Mouse (Mus musculus) spleen, adult 12 weeks (tissue): ENCODE data around the gene Igsf10.

Experiments used
- DNase-seq: peaks from one replicate; pipeline ENCODE4 v3.0.0; 2022; ENCODE audit warnings: low spot score

Gene Igsf10

DNA sequence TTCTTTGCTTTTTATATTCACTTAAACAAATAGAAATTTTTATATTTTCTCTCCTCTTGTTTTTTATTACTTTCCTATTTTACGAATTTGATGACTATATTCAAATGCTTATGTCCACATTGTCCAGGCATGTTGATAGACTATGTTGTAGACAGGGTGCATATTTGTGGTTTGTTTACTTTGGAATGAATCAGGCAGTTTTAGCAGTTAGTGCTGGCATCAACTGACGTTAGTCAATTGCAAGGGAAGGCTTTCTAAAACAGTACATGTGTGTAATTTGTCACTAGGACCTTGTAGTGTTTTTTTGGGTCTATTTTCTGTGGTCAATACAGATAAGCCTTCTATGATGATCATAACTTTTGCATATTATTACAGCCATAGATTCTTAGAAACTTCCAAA lies 53.6 kb downstream of the Igsf10 start:
- no peak for DNase-seq

DNA sequence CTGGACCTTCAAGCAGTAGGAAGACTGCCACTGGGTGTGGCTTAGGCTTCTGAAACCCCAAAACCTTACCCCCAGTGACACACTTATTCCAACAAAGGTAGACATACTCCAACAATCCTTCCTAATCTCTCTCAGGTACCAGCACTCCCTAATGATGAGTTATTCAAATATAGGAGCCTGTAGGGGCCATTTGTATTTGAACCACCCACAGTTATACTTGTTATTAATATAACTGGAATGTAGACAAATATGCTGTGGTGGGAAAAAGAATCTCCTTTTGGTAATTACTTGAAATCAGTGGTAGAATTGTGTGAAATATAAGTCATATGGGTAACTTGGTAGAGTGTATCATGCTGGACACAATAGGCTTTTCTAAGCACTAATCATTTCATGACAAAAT lies 65.6 kb downstream of the Igsf10 start:
- DNase-seq: no peak

DNA sequence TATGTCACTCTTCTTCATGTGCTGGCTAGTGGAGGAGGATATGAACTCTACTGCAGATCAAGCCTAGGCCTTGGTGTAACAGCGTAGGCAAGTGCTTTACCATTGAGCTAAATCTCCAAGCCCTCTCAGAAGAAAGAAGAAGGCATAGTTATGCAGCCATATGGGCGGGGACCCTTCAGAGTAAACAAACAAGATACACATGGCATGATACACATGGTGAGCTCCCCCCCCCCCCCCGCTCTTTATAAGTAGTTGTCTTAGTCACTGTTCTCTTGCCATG lies 66.0 kb downstream of the Igsf10 start:
- no peak for DNase-seq

DNA sequence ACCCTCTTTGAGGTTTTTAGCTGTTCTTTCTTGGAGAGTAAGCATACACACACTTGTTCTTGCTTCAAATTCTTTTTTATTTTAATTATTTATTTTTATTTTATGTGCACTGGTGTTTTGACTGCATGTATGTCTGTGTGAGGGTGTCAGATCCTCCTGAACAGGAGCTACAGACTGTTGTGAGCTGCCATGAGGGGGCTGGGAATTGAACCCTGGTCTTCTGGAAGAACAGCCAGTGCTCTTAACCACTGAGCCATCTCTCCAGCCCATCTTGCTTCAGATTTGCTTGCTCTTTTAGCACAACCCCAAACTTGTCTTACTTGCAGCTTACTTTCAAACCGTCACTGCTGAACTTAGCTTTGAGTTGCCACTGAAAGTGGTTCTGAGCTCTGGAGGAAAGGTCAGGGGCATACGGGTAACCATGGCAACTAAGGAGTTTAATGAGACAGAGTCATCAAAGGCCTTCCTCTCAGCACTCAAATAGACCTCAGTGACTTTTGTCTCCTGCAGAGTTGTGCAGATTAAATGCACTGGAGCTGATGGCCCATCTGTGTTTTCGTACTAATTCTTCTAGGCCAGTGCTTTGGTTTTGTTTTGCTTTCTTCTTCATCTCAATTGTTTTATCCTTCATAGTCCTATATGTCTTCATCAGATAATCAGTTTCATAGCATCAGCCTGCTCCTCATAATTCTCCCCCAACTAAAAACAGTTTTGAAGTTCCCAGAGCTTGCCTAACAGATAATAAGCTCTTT lies 66.5 kb downstream of the Igsf10 start:
- DNase-seq: no peak

DNA sequence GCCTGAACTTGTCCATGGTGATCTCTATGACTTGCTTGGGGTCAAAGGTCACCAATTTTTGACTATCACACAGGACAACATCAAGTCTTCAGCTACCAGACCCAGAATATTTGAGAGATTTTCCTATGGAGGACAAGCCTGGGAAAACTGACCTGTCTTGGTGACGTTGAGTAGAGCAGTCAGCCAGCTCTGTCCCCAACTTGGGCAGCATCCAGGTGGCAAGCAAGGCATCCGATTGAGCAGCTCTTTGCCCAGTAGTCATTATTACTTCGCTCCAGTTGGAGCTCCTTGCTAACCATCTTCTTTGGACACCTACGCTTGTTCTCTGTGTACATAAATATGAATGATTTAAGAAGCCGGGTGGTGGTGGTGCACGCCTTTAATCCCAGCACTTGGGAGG lies 73.4 kb downstream of the Igsf10 start:
- DNase-seq: no peak
